Mouse (Mus musculus): ENCODE results near the gene Cysltr1. TPM values are rescaled to one million over a fixed set of nuclear protein-coding genes. Genes with fewer than 3 reads are reported as not detected.

Cysltr1 gene
- 20.3 TPM for polyA plus RNA-seq (2014; fragmentation: Illumina TruSeq; extraction: RNeasy Lipid Tissue Mini Kit (QIAGEN cat#74804); ENCODE audit: low replicate concordance)

GRCm38 (mm10) chrX:106603386-106603785 is at the start of gene Cysltr1:
Gene Cysltr1, minus strand, starts transcription at chrX:106603679.

GRCm38 (mm10) chrX:106582886-106583285 is 20.6 kb downstream of the Cysltr1 start, which contains the start of gene Gm5127:
Gene Gm5127, plus strand, starts transcription at chrX:106583186.

Other genes with a start within 250 kb of the Cysltr1 start
- 0.26 TPM for gene Fndc3c1, start 118.3 kb downstream of the Cysltr1 start, polyA plus RNA-seq (2014; fragmentation: Illumina TruSeq; extraction: RNeasy Lipid Tissue Mini Kit (QIAGEN cat#74804); ENCODE audit: low replicate concordance)
- gene Gm5127, start 20.5 kb downstream of the Cysltr1 start, polyA plus RNA-seq (2014; fragmentation: Illumina TruSeq; extraction: RNeasy Lipid Tissue Mini Kit (QIAGEN cat#74804); ENCODE audit: low replicate concordance), result 0.30 TPM
- gene Rtl3, start 237.0 kb upstream of the Cysltr1 start, polyA plus RNA-seq (2014; fragmentation: Illumina TruSeq; extraction: RNeasy Lipid Tissue Mini Kit (QIAGEN cat#74804); ENCODE audit: low replicate concordance), result not detected